Mouse (Mus musculus) CD4-positive, CD25-positive, alpha-beta regulatory T cell, adult 9 weeks (primary cell): Measurements from ENCODE around the gene Cd33. TPM values are rescaled to one million over a fixed set of nuclear protein-coding genes. Genes with fewer than 3 reads are reported as not detected.

Experiments
- polyA plus RNA-seq: library from polyadenylated mRNA; unstranded; fragments of 100-300 nt; shearing (Covaris generic); gene quantifications from one replicate; pipeline ENCODE4 v1.2.1, GENCODE M21; 2017

Cd33 gene
- polyA plus RNA-seq, result not detected

DNA sequence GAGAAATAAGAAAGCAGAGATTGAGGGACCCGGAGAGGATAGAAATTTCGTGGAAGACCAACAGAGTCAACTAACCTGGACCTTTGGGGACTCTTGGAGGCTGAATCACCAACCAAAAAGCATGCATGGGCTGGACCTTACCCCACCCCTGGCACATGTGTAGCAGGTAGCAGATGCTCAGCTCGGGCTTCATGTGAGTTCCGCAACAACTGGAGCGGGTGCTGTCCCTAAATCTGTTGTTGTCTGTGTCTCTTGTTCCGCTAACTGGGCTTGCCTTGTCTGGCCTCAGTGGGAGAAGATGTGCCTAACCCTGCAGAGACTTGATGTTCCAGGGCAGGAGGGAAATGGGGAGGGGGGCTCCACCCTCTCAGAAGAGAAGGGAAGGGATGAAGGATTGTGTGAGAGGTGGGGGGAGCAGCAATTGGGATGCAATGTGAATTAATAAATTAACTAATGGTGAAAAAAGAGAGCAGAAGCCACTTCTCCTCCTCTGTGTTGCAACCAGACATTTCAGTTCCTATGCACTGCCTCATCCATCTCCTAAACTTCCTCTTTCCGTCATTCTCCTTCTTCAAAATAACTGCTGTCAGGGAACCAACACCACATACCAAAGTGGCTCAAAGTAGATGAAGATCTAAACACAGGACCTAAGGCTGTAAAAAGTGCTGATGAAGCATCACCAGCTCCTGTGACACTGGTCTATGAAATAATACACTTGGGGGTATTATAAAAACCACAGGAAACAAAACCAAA lies at the start of gene Cd33:
Gene Cd33, minus strand, starts transcription at position 204 of the 753 bp plus-strand sequence.

DNA sequence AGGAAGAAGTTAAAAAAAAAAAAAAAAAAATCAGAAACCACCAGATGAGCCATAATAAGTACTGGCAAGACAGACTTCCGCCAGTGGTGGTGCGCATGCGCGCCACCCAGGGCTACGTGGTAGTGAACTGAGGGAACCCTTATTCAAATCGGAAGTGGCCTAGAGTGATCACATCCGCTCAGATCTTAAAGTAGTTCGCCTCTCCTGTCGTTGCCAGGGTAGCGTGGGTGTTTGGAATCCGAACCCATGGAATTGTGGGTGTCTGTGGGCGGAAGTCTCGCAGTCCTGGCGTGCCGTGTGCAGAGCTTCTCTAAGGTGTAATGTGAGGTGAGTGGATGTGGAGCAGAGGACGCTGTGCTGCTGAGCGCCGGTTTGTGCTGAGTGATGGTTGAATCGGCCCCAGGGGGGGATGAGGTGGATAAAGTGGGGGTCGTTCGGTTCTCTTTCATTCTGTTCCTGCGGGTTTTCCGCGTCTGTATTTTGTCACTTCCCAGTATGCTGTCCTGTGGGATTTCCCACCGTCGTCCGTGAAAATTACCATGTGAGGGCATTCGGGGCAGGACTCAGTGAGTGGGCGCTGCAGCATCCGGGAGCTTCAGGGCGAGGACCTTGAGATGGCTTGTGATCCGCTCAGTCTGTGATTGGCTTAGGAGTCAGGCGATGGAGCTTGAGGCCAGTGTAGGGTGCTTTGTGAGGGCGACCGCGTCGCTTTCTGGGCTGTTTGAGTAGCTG lies 35.4 kb upstream of the Cd33 start, which contains the start of gene Zfp719:
Gene Zfp719, plus strand, starts transcription at position 171 of the 732 bp plus-strand sequence.

DNA sequence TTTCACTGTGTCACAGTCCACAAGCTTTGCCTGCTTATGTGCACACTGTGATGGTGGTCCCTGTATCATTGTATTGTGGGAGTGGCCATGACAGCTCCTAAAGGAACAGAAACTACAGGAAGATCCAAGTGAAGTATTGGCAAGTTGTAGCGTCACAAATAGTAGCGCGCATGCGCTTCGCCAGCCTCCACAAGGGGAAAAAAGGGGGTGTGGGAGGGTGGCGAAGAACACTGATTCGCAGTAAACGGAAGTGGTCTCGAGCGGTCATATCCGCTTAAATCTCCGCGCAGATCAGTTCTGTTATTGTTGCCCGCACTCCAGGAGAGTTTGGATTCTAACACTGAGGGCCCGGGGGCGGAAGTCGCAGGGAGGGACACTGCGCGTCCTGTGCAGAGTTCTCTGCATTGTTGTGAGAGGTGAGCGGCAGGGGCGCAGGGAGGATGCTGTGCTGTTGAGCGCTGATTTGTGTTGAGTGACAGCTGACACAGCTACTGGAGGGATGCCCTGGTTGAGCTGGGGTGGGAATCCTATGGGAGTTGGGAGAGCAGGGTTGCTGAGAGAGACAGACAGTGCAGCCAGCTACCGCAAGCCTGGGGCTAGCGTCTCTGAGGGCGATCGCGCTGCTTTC lies 17.9 kb upstream of the Cd33 start, which contains the start of gene Zfp658:
Gene Zfp658, plus strand, starts transcription at position 251 of the 628 bp plus-strand sequence.

DNA sequence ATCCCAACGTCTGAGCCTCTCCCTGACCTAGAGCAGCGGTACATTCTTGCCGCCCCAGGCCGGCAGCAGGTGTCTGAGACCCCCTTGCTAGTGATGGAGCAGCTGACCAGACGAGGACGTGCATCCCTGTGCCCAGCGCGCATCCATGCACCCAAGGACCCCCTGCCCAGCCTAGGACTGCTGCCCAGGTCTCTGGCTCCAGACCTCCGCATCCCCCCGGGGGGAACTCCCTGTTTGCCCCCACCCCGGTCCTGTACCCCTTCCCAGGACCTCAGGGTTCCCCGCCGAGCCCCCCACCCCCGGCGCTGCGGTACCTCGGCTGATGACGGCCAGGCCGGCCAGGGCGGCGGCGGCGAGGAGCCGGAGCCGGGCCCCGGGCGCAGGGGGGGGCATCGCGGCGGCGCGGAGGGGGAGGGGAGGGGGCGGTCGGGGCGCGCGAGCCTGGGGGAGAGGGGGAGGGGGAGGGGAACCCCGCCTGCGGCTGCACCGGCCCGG lies 54.5 kb downstream of the Cd33 start, which contains the start of gene Iglon5:
Gene Iglon5, minus strand, starts transcription at position 445 of the 495 bp plus-strand sequence.

Other genes with a start within 250 kb of the Cd33 start
- gene Zfp715, start 231.1 kb downstream of the Cd33 start, polyA plus RNA-seq, result 22.9 TPM
- gene Siglecf, start 193.1 kb downstream of the Cd33 start, polyA plus RNA-seq, result not detected
- 0.57 TPM for gene Siglecg, start 136.2 kb downstream of the Cd33 start, polyA plus RNA-seq
- not detected for gene Lim2, start 116.8 kb downstream of the Cd33 start, polyA plus RNA-seq
- 110 TPM for gene Nkg7, start 107.4 kb downstream of the Cd33 start, polyA plus RNA-seq
- gene Cldnd2, start 103.6 kb downstream of the Cd33 start, polyA plus RNA-seq, result not detected
- 154 TPM for gene Etfb, start 100.3 kb downstream of the Cd33 start, polyA plus RNA-seq
- gene Gm45233, start 100.3 kb downstream of the Cd33 start, polyA plus RNA-seq, result not detected
- 2.9 TPM for gene Vsig10l, start 81.3 kb downstream of the Cd33 start, polyA plus RNA-seq
- 0.14 TPM for gene Iglon5, start 54.4 kb downstream of the Cd33 start, polyA plus RNA-seq
- gene 4931406B18Rik, start 38.5 kb downstream of the Cd33 start, polyA plus RNA-seq, result not detected
- 8.7 TPM for gene Zfp658, start 17.8 kb upstream of the Cd33 start, polyA plus RNA-seq
- 16.0 TPM for gene Zfp719, start 35.2 kb upstream of the Cd33 start, polyA plus RNA-seq
- gene Zfp819, start 62.7 kb upstream of the Cd33 start, polyA plus RNA-seq, result not detected
- gene Ceacam18, start 90.3 kb upstream of the Cd33 start, polyA plus RNA-seq, result not detected
- 0.93 TPM for gene Siglece, start 115.7 kb upstream of the Cd33 start, polyA plus RNA-seq
- 3.1 TPM for gene Ctu1, start 127.6 kb upstream of the Cd33 start, polyA plus RNA-seq
- gene Klk14, start 146.0 kb upstream of the Cd33 start, polyA plus RNA-seq, result not detected
- gene Klk13, start 168.1 kb upstream of the Cd33 start, polyA plus RNA-seq, result not detected
- not detected for gene Klk12, start 224.5 kb upstream of the Cd33 start, polyA plus RNA-seq
- gene Klk11, start 230.2 kb upstream of the Cd33 start, polyA plus RNA-seq, result not detected
- 0.33 TPM for gene Klk10, start 236.6 kb upstream of the Cd33 start, polyA plus RNA-seq
- 0.62 TPM for gene Klk9, start 247.5 kb upstream of the Cd33 start, polyA plus RNA-seq